Mouse (Mus musculus) B cell, adult 2 months (primary cell): Measurements from ENCODE around the gene Slc12a6.

Source experiments
- DNase-seq, 2 experiments: peaks; one replicate each; pipeline ENCODE4 v3.0.0; 2022

The Slc12a6 gene

GRCm38 (mm10) chr2:112392689-112393088 is 127.1 kb downstream of the Slc12a6 start:
- DNase-seq, result no peak

- DNase-seq, result no peak
These were observed 128.3 kb downstream of the Slc12a6 start for GRCm38 (mm10) chr2:112393958-112394357.

GRCm38 (mm10) chr2:112396649-112397048 is 131.0 kb downstream of the Slc12a6 start:
- DNase-seq, result no peak

GRCm38 (mm10) chr2:112407030-112407429 is 141.4 kb downstream of the Slc12a6 start:
- DNase-seq, result no peak
